Mouse (Mus musculus): ENCODE data around the gene Ntng1. TPM values are rescaled to one million over a fixed set of nuclear protein-coding genes. Genes with fewer than 3 reads are reported as not detected.

The Ntng1 gene
- polyA plus RNA-seq, 1 experiment = 1.6 TPM

DNA sequence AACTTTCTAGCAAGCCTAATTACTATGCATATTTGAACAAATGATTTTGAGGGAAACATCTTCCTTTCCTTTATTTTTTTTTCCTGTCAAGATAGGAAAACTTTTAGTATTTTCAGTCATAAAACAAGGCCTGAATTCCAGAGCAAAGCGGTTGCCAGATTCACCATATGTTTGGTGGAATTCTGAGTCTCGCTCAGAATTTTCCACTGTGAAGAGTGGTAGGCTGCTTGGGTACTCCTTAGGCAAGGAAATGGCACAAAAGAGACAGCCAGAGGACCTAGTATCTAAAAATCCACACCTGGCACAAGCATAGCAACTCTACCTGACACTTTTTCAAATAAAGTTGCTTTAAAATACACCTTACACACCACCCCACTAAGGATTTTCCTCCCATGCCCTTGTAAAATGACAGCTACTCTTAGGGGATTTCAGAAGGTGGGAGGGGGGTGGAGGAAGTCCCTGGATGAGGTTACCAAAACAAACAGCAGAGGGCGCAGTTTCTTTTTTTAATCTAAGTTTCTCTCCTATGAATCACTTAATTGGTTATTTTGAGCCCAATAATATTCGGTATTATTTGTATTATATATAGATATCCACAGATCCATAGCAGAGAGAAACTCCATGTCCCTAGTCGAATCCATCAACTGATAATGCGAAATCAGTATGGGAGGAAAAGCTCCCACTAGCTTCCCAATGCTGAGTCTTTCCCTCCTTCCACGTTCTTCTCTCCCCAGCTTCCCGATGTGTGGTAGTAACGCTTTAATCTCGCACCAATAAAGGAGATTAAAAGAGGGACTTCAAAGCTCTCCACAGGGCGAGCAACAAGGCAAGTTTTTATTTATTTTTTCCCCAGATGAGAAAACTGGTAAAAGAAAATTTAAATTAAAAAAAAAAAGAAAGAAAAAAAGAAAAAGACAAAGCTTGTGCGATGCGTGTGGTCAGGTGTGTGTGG is 2.2 kb downstream of the Ntng1 start:
- Histone ChIP-seq H3K9me3 (replicated peaks; ENCODE audit: control insufficient read depth, insufficient read depth, low read length, poor library complexity, severe bottlenecking) (no peaks in the 10 kb centered on the region), H3K27me3 (ENCODE audit: control insufficient read depth, insufficient read depth, low read length, poor library complexity, severe bottlenecking) (peaks cover 19% of the 10 kb centered on the region), H3K9ac (ENCODE audit: low read depth, poor library complexity, severe bottlenecking) (no peak overlapping the region), H3K36me3 (ENCODE audit: control insufficient read depth, insufficient read depth, low read length, poor library complexity, severe bottlenecking) (no peaks in the 10 kb centered on the region), H3K4me1 (ENCODE audit: control insufficient read depth, insufficient read depth, low read length) (no peaks in the 10 kb centered on the region), H3K27ac (ENCODE audit: insufficient read depth, low read length) (no peak overlapping the region), H3K4me3 (ENCODE audit: low read depth, low read length) (peak overlapping the region; percentile 23)
- TF ChIP-seq CTCF (IDR thresholded peaks at IDR 0.05; ENCODE audit: low read depth, low read length) (no peak), POLR2A (IDR thresholded peaks at IDR 0.05; ENCODE audit: insufficient read depth, low read length) (no peak), EP300 (IDR thresholded peaks at IDR 0.05; ENCODE audit: insufficient read depth, low read depth, low read length) (no peak)

DNA sequence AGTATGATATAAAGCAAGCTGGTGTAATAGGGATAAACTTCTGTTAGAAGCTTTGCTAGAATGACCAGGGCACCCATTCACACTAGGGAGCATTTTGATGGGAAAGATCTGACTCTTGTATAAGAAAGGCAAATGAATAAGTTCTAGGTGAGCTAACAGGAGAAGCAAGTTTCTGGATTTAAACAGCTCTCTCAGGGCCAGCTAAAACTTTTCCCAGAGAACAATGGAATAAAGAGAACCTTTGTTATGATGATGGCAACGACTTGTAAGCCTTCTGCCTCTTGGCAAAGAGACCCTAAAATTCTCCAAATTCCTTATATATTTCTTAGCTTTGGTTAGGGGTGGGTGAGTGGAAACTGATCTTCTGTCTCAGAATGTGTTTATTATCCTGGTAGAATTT is 7.7 kb downstream of the Ntng1 start:
- Histone ChIP-seq H3K4me3 (ENCODE audit: low read depth, low read length) (no peak overlapping the region), H3K36me3 (ENCODE audit: control insufficient read depth, insufficient read depth, low read length, poor library complexity, severe bottlenecking) (no peaks in the 10 kb centered on the region), H3K4me1 (ENCODE audit: control insufficient read depth, insufficient read depth, low read length) (no peaks in the 10 kb centered on the region), H3K9ac (ENCODE audit: low read depth, poor library complexity, severe bottlenecking) (no peak overlapping the region), H3K27me3 (ENCODE audit: control insufficient read depth, insufficient read depth, low read length, poor library complexity, severe bottlenecking) (no peaks in the 10 kb centered on the region), H3K9me3 (replicated peaks; ENCODE audit: control insufficient read depth, insufficient read depth, low read length, poor library complexity, severe bottlenecking) (no peaks in the 10 kb centered on the region), H3K27ac (ENCODE audit: insufficient read depth, low read length) (no peak overlapping the region)
- TF ChIP-seq EP300 (IDR thresholded peaks at IDR 0.05; ENCODE audit: insufficient read depth, low read depth, low read length) = no peak
- TF ChIP-seq POLR2A (IDR thresholded peaks at IDR 0.05; ENCODE audit: insufficient read depth, low read length) = no peak
- no peak for TF ChIP-seq CTCF (IDR thresholded peaks at IDR 0.05; ENCODE audit: low read depth, low read length)

DNA sequence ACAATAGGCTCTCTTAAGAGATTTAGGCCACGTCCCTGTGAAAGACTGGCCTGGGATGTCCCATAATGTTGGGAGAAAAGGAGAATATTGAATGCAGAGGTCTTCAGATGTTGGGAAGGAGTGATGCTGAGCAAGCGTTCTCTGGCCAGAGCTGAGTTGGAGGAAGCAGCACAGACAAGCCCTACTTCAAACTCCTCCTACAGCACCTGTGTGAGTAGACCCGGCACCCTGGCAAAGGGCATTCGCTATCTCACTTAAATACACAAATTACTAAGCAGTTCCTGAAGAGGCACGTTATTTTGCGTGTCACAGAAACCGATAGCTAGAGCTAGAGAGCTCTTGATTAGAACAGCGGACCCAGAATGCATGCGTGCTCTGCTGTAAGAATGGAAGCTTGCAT is 10.7 kb downstream of the Ntng1 start:
- H3K27me3 ChIP-seq (ENCODE audit: control insufficient read depth, insufficient read depth, low read length, poor library complexity, severe bottlenecking) = no peaks in the 10 kb centered on the region
- H3K4me3 ChIP-seq (ENCODE audit: low read depth, low read length) = no peak overlapping the region
- H3K9me3 ChIP-seq (replicated peaks; ENCODE audit: control insufficient read depth, insufficient read depth, low read length, poor library complexity, severe bottlenecking) = no peaks in the 10 kb centered on the region
- H3K27ac ChIP-seq (ENCODE audit: insufficient read depth, low read length) = no peak overlapping the region
- TF ChIP-seq POLR2A (IDR thresholded peaks at IDR 0.05; ENCODE audit: insufficient read depth, low read length) = no peak
- TF ChIP-seq EP300 (IDR thresholded peaks at IDR 0.05; ENCODE audit: insufficient read depth, low read depth, low read length) = no peak
- TF ChIP-seq CTCF (IDR thresholded peaks at IDR 0.05; ENCODE audit: low read depth, low read length) = no peak
- H3K36me3 ChIP-seq (ENCODE audit: control insufficient read depth, insufficient read depth, low read length, poor library complexity, severe bottlenecking) = no peaks in the 10 kb centered on the region
- H3K9ac ChIP-seq (ENCODE audit: low read depth, poor library complexity, severe bottlenecking) = no peak overlapping the region
- no peaks in the 10 kb centered on the region for H3K4me1 ChIP-seq (ENCODE audit: control insufficient read depth, insufficient read depth, low read length)

DNA sequence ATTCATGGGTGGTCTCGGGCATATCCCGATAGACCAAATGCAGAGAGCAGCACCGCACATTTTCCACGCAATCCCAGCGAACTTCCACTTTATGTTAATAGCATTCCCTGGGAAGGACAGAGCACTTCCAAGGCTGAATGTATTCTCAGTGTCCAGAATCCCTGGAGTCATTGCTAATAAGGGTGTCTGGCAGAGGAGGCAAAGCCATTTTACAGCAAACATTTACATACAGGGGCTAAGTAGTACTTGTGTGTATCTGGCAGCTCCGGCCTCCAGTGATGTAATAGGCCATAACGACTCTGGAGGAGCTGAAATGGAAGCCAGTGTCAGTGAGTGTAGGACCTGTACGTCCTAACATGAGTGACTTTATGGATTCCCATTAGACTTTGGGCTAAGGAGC is 11.5 kb downstream of the Ntng1 start:
- Histone ChIP-seq H3K27me3 (ENCODE audit: control insufficient read depth, insufficient read depth, low read length, poor library complexity, severe bottlenecking) (no peaks in the 10 kb centered on the region), H3K9ac (ENCODE audit: low read depth, poor library complexity, severe bottlenecking) (no peak overlapping the region), H3K4me3 (ENCODE audit: low read depth, low read length) (no peak overlapping the region), H3K27ac (ENCODE audit: insufficient read depth, low read length) (no peak overlapping the region), H3K36me3 (ENCODE audit: control insufficient read depth, insufficient read depth, low read length, poor library complexity, severe bottlenecking) (no peaks in the 10 kb centered on the region), H3K4me1 (ENCODE audit: control insufficient read depth, insufficient read depth, low read length) (no peaks in the 10 kb centered on the region), H3K9me3 (replicated peaks; ENCODE audit: control insufficient read depth, insufficient read depth, low read length, poor library complexity, severe bottlenecking) (no peaks in the 10 kb centered on the region)
- no peak for TF ChIP-seq CTCF (IDR thresholded peaks at IDR 0.05; ENCODE audit: low read depth, low read length)
- no peak for TF ChIP-seq EP300 (IDR thresholded peaks at IDR 0.05; ENCODE audit: insufficient read depth, low read depth, low read length)
- no peak for TF ChIP-seq POLR2A (IDR thresholded peaks at IDR 0.05; ENCODE audit: insufficient read depth, low read length)

DNA sequence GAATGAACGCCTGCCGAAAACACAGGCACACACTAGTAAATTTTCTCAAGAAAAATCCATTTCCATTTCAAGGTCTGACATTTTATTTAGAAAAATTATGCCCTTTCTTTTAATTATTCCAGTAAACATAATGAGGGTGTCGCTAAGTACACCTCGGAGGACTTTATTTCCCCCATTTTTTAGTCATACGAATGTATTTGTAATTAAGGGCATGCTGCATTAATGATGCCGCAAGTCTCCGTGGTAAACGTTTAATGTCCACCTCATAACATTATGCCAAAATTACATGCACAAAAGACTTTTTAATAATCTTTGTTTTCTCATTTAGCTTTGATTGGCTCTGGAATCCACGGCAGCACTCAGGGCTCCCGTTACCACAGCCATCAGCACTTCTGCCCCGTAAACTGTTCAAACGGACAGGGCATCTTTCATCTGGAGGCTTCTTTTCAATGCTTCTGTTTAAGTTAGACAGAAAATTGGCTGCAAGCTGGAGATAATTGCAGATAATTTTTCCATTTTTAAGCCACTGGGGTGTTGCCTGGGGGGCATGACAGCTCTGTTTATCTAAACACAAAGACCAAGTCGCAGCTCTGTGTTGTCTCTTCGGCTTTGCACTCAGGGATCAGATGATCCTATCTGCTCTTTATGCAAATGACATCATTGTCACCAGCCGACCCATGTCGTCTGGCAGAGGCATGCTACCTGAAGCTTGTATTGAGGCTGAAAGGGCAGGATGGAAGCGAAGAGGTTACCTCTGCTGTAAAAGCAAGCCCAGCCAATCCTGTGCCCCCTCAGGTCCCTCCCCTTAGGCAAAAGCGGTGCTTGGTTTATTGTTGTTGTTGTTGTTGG is 12.5 kb downstream of the Ntng1 start:
- TF ChIP-seq EP300 (IDR thresholded peaks at IDR 0.05; ENCODE audit: insufficient read depth, low read depth, low read length) = no peak
- TF ChIP-seq CTCF (IDR thresholded peaks at IDR 0.05; ENCODE audit: low read depth, low read length) = no peak
- TF ChIP-seq POLR2A (IDR thresholded peaks at IDR 0.05; ENCODE audit: insufficient read depth, low read length) = no peak
- H3K9ac ChIP-seq (ENCODE audit: low read depth, poor library complexity, severe bottlenecking) = no peak overlapping the region
- H3K27ac ChIP-seq (ENCODE audit: insufficient read depth, low read length) = no peak overlapping the region
- H3K4me1 ChIP-seq (ENCODE audit: control insufficient read depth, insufficient read depth, low read length) = no peaks in the 10 kb centered on the region
- no peaks in the 10 kb centered on the region for H3K9me3 ChIP-seq (replicated peaks; ENCODE audit: control insufficient read depth, insufficient read depth, low read length, poor library complexity, severe bottlenecking)
- no peak overlapping the region for H3K4me3 ChIP-seq (ENCODE audit: low read depth, low read length)
- no peaks in the 10 kb centered on the region for H3K36me3 ChIP-seq (ENCODE audit: control insufficient read depth, insufficient read depth, low read length, poor library complexity, severe bottlenecking)
- H3K27me3 ChIP-seq (ENCODE audit: control insufficient read depth, insufficient read depth, low read length, poor library complexity, severe bottlenecking) = no peaks in the 10 kb centered on the region
